Mouse (Mus musculus): ENCODE data around the gene Lamtor4. TPM values are rescaled to one million over a fixed set of nuclear protein-coding genes. Genes with fewer than 3 reads are reported as not detected.
A peak's percentile ranks its signal among the peaks of the same experiment; 100 is the strongest.

Lamtor4 gene
- total and polyA plus RNA-seq, 2 experiments from 2014 or later, result 101 to 102 TPM

DNA sequence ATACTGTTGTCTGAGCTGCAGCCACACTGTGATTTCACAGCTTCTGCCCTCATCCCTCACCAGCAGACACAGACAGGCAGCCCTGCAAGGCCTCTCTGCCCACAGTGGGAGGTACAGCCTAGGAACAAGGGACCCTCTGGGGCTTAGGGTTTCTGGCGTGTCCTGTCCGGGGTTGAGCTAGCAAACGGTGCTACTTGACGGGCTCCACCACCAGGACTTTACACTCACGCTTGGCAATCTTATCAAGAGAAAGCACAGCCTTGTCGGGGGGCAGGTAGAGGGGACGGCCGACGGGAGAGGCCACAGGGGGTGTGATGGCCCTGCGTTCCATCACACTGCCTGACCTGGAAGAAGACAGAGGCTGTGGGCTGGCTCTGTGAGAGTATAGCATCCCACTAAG lies 4.8 kb downstream of the Lamtor4 start:
- ATAC-seq (ENCODE audit: insufficient read depth, low read depth) (no peak), DNase-seq (ENCODE audit: low spot score) (no peak)
- Histone ChIP-seq H3K9me3 (replicated peaks; ENCODE audit: control insufficient read depth, low read length) (no peaks in the 10 kb centered on the region), H3K36me3 (replicated peaks; ENCODE audit: control insufficient read depth, insufficient read depth, low read length) (peaks cover 31% of the 10 kb centered on the region), H3K9ac (replicated peaks; ENCODE audit: low read depth, low read length) (no peak overlapping the region), H3K4me1 (ENCODE audit: control insufficient read depth, insufficient read depth) (peaks cover 14% of the 10 kb centered on the region), H3K27ac (ENCODE audit: low read depth) (no peak overlapping the region), H3K4me3 (ENCODE audit: low read depth, low read length) (no peak overlapping the region), H3K27me3 (ENCODE audit: control insufficient read depth, insufficient read depth, low read length) (no peaks in the 10 kb centered on the region), H3K4me2 (ENCODE audit: low read depth, low read length) (no peak overlapping the region)
- 55% methylated on average over 10 of the region's 10 CpGs for WGBS
- TF ChIP-seq EP300 (IDR thresholded peaks at IDR 0.05; ENCODE audit: low read depth), result no peak
- no peak for TF ChIP-seq CTCF (IDR thresholded peaks at IDR 0.05; ENCODE audit: low read depth)

DNA sequence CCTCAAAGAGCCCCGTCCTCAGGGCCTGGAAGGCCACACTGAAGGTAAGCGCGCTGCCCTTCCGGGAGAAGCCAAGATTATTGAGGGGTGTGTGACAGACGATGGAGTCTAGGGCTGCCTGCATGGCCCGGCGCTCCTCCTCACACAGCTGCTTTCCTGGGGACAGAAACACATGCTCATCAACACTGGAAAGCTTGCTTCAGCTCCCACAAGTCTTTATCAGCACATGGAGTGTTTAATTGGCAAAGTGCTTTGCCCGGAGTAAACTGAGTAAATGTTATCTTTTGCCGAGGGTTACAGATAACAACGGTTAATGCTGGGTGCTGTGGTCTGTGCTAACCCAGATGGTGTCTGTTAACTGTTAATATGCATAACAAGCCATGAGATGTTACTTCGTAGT lies 5.6 kb downstream of the Lamtor4 start:
- Histone ChIP-seq H3K9me3 (replicated peaks; ENCODE audit: control insufficient read depth, low read length) (no peaks in the 10 kb centered on the region), H3K36me3 (replicated peaks; ENCODE audit: control insufficient read depth, insufficient read depth, low read length) (peaks cover 31% of the 10 kb centered on the region), H3K4me3 (ENCODE audit: low read depth, low read length) (no peak overlapping the region), H3K27me3 (ENCODE audit: control insufficient read depth, insufficient read depth, low read length) (no peaks in the 10 kb centered on the region), H3K9ac (replicated peaks; ENCODE audit: low read depth, low read length) (no peak overlapping the region), H3K4me1 (ENCODE audit: control insufficient read depth, insufficient read depth) (peaks cover 13% of the 10 kb centered on the region), H3K4me2 (ENCODE audit: low read depth, low read length) (no peak overlapping the region), H3K27ac (ENCODE audit: low read depth) (no peak overlapping the region)
- TF ChIP-seq EP300 (IDR thresholded peaks at IDR 0.05; ENCODE audit: low read depth), result no peak
- no peak for ATAC-seq (ENCODE audit: insufficient read depth, low read depth)
- 47% methylated on average over 11 of the region's 11 CpGs for WGBS
- DNase-seq (ENCODE audit: low spot score), result no peak

- no peak for ATAC-seq (ENCODE audit: insufficient read depth, low read depth)
- no peaks in the 10 kb centered on the region for H3K9me3 ChIP-seq (replicated peaks; ENCODE audit: control insufficient read depth, low read length)
- H3K27me3 ChIP-seq (ENCODE audit: control insufficient read depth, insufficient read depth, low read length), result no peaks in the 10 kb centered on the region
- no peak overlapping the region for H3K9ac ChIP-seq (replicated peaks; ENCODE audit: low read depth, low read length)
- H3K4me1 ChIP-seq (ENCODE audit: control insufficient read depth, insufficient read depth), result peaks cover 8% of the 10 kb centered on the region; the same call in 1 of the 2 replicates
- no peak overlapping the region for H3K27ac ChIP-seq (ENCODE audit: low read depth)
- DNase-seq (ENCODE audit: low spot score), result no peak
- WGBS, result 76% methylated on average over 4 of the region's 4 CpGs
- TF ChIP-seq CTCF (IDR thresholded peaks at IDR 0.05; ENCODE audit: low read depth) (no peak), EP300 (IDR thresholded peaks at IDR 0.05; ENCODE audit: low read depth) (no peak)
- no peak overlapping the region for H3K4me3 ChIP-seq (ENCODE audit: low read depth, low read length)
- H3K36me3 ChIP-seq (replicated peaks; ENCODE audit: control insufficient read depth, insufficient read depth, low read length), result peaks cover 31% of the 10 kb centered on the region
- H3K4me2 ChIP-seq (ENCODE audit: low read depth, low read length), result no peak overlapping the region
Observed at GRCm38 (mm10) chr5:138262001-138262400, 6.7 kb downstream of the Lamtor4 start.

DNA sequence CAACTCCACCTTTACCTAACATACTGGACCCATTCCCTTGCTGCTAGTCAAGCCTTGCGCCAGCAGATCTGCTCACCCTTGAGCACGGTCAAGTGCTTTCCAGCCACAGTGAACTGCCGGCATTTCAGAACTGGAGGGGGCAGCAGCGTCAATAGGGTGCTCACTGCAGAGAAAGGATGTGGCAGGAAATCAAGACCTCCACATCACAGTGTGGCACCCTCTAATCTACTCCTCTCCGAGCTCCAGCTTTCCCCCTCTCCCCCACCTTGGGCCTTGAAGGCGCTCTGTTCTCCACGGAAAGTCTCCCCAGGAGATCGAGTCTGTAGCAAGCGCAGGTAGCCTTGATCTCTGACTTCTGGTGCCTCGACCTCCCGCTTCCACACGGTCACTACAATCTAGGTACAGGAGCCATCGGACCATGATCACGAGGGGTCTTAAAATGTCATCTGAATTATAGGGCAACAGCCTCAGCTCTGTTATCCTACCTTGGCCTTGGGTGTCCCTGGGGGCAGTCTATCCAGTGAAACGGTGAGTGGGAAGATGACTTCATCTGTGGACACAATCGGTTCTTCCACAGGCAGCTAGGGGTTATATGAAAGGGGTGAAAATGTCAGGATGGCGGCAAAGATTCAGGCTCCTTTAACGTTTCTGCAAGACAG lies 7.4 kb downstream of the Lamtor4 start:
- no peak for TF ChIP-seq CTCF (IDR thresholded peaks at IDR 0.05; ENCODE audit: low read depth)
- TF ChIP-seq EP300 (IDR thresholded peaks at IDR 0.05; ENCODE audit: low read depth), result no peak
- no peaks in the 10 kb centered on the region for H3K9me3 ChIP-seq (replicated peaks; ENCODE audit: control insufficient read depth, low read length)
- ATAC-seq (ENCODE audit: insufficient read depth, low read depth), result no peak
- WGBS, result 53% methylated on average over 18 of the region's 18 CpGs
- peaks cover 8% of the 10 kb centered on the region; the same call in 1 of the 2 replicates for H3K4me1 ChIP-seq (ENCODE audit: control insufficient read depth, insufficient read depth)
- H3K27me3 ChIP-seq (ENCODE audit: control insufficient read depth, insufficient read depth, low read length), result no peaks in the 10 kb centered on the region
- peaks cover 31% of the 10 kb centered on the region for H3K36me3 ChIP-seq (replicated peaks; ENCODE audit: control insufficient read depth, insufficient read depth, low read length)
- H3K9ac ChIP-seq (replicated peaks; ENCODE audit: low read depth, low read length), result peak overlapping the region; percentile 79
- no peak overlapping the region for H3K27ac ChIP-seq (ENCODE audit: low read depth)
- peak overlapping the region; percentile 98 for H3K4me2 ChIP-seq (ENCODE audit: low read depth, low read length)
- peak overlapping the region; percentile 85 for H3K4me3 ChIP-seq (ENCODE audit: low read depth, low read length)
- no peak for DNase-seq (ENCODE audit: low spot score)

DNA sequence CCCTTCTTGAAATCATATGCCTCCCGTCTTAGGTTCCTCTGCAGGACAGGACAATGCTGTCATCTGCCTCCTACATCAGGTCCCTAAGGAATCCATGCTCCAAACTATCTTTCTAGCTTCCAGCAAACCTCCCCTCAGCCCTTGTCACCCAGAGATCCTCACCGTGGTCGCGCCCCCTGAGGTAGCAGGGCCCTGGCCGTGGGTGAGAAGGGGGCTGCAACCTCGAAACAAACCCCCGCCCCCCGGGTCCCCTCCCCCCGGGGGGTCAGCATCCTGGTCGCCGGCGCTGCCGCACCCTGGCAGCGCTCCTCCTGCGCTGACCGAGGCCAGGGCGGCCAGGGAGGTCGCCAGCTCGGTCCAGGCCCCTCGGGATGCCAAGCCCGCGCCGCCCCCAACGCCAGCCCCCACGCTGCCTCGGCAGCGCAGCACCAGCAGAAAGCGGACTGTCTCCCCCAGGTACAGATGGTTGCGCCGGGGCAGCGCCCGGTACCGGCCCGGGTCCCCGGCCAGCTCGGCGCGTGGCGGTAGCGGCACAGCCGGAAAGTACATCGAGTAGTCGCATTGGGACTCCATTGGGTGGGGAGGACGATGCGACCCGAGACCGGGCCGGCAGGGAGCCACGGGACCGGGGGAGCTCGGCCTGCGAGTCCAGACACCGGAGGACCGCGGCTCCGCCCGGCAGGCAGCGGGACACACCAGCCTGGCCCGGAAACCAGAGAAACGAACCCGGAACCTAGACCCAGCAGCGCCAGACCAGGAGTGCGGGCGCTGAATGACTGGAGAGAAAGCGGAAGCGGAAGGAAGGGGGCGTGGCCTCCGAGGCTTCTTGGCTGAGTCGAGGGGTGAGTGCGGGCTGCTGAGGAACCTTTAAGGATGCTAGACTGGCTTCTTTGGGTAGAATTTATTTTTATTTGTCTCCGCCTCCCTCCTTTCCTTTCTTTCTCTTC lies 8.3 kb downstream of the Lamtor4 start, which contains the start of gene BC037034:
BC037034 (minus strand) TSS at position 774 of the 947 bp plus-strand sequence.
- DNase-seq (ENCODE audit: low spot score), result peak; percentile 87
- under 1% methylated on average over 67 of the region's 71 CpGs for WGBS
- H3K9me3 ChIP-seq (replicated peaks; ENCODE audit: control insufficient read depth, low read length), result no peaks in the 10 kb centered on the region
- TF ChIP-seq CTCF (IDR thresholded peaks at IDR 0.05; ENCODE audit: low read depth) (no peak), EP300 (IDR thresholded peaks at IDR 0.05; ENCODE audit: low read depth) (peak; percentile 22; the same call in 1 of the 2 replicates)
- ATAC-seq (ENCODE audit: insufficient read depth, low read depth), result peak; percentile 89
- peak within 1 kb of the TSS; percentile 85 for H3K4me3 ChIP-seq (ENCODE audit: low read depth, low read length)
- peaks cover 31% of the 10 kb centered on the region for H3K36me3 ChIP-seq (replicated peaks; ENCODE audit: control insufficient read depth, insufficient read depth, low read length)
- peak within 1 kb of the TSS; percentile 98 for H3K4me2 ChIP-seq (ENCODE audit: low read depth, low read length)
- peak within 1 kb of the TSS; percentile 79 for H3K9ac ChIP-seq (replicated peaks; ENCODE audit: low read depth, low read length)
- no peaks in the 10 kb centered on the region for H3K27me3 ChIP-seq (ENCODE audit: control insufficient read depth, insufficient read depth, low read length)
- peak within 1 kb of the TSS; percentile 53 for H3K27ac ChIP-seq (ENCODE audit: low read depth)
- peaks cover 8% of the 10 kb centered on the region; the same call in 1 of the 2 replicates for H3K4me1 ChIP-seq (ENCODE audit: control insufficient read depth, insufficient read depth)

Measured in heart, postnatal 0 days (tissue).